Mouse (Mus musculus) C2C12 (cell line): Measurements from ENCODE around the gene BC005561. TPM values are rescaled to one million over a fixed set of nuclear protein-coding genes. Genes with fewer than 3 reads are reported as not detected.

Source experiments
- H3K27me3 ChIP-seq: one replicate; pipeline ENCODE4 v1.6.1; 2011; ENCODE audit not compliant: control insufficient read depth, insufficient read depth, insufficient read length
- H3K36me3 ChIP-seq: one replicate; pipeline ENCODE4 v1.6.1; 2011; ENCODE audit not compliant: control insufficient read depth, insufficient read depth
- H3K4me3 ChIP-seq: one replicate; pipeline ENCODE4 v1.5.1; 2011; ENCODE audit warnings: mild to moderate bottlenecking, control low read depth; ENCODE audit not compliant: poor library complexity, insufficient read depth, severe bottlenecking
- H3K79me2 ChIP-seq: one replicate; pipeline ENCODE4 v1.6.1; 2011; ENCODE audit not compliant: control insufficient read depth, insufficient read depth
- H3K79me3 ChIP-seq: one replicate; pipeline ENCODE4 v1.6.1; 2011; ENCODE audit warnings: low read depth, control low read depth
- H3ac ChIP-seq: one replicate; pipeline ENCODE3; 2011; ENCODE audit warnings: low read depth; ENCODE audit not compliant: control insufficient read depth, insufficient read length
- CEBPB ChIP-seq: IDR thresholded peaks from one replicate; pipeline ENCODE4 v1.6.1; 2011; ENCODE audit warnings: low read depth, mild to moderate bottlenecking, control low read depth, moderate library complexity
- CTCF ChIP-seq: IDR thresholded peaks from one replicate; pipeline ENCODE4 v1.5.1; 2011; ENCODE audit not compliant: control insufficient read depth, insufficient read depth, insufficient read length
- FOSL1 ChIP-seq: IDR thresholded peaks from one replicate; pipeline ENCODE4 v1.8.0; 2011; ENCODE audit warnings: mild to moderate bottlenecking, low read length; ENCODE audit not compliant: poor library complexity, insufficient read depth, severe bottlenecking
- MAX ChIP-seq: IDR thresholded peaks from one replicate; pipeline ENCODE4 v1.6.1; 2011; ENCODE audit warnings: mild to moderate bottlenecking, control low read depth
- MYOD1 ChIP-seq: IDR thresholded peaks from one replicate; pipeline ENCODE4 v1.6.1; 2011; ENCODE audit warnings: low read depth; ENCODE audit not compliant: control insufficient read depth, insufficient read length
- MYOG ChIP-seq: IDR thresholded peaks from one replicate; pipeline ENCODE4 v1.6.1; 2011; ENCODE audit not compliant: control insufficient read depth, insufficient read length; ENCODE audit errors: extremely low read depth
- USF1 ChIP-seq: IDR thresholded peaks from one replicate; pipeline ENCODE4 v1.6.1; 2011; ENCODE audit warnings: low read depth, mild to moderate bottlenecking, control low read depth, moderate library complexity
- polyA plus RNA-seq: library from polyadenylated mRNA; unstranded; fragments of >200 nt; fragmentation: generic; extraction: Trizol; gene quantifications from one replicate; pipeline ENCODE4 v1.2.1, GENCODE M21; 2012; ENCODE audit warnings: missing spikeins

The BC005561 gene
- polyA plus RNA-seq, 1 experiment = 0.60 TPM

- Histone ChIP-seq H3K36me3 (peaks cover 24% of the 10 kb centered on the region), H3K79me2 (peaks cover 45% of the 10 kb centered on the region), H3ac (no peak overlapping the region), H3K79me3 (peaks cover 29% of the 10 kb centered on the region), H3K4me3 (no peak overlapping the region), H3K27me3 (no peaks in the 10 kb centered on the region)
- no peak for TF ChIP-seq USF1
- TF ChIP-seq FOSL1 = no peak
- TF ChIP-seq MAX = no peak
- TF ChIP-seq MYOD1 = no peak
- no peak for TF ChIP-seq CEBPB
- no peak for TF ChIP-seq MYOG
- TF ChIP-seq CTCF = no peak
These were observed 42.9 kb upstream of the BC005561 start for GRCm38 (mm10) chr5:104465279-104465678.

- no peak for TF ChIP-seq FOSL1
- TF ChIP-seq CTCF = no peak
- TF ChIP-seq MAX = no peak
- TF ChIP-seq MYOD1 = no peak
- no peak for TF ChIP-seq CEBPB
- no peak for TF ChIP-seq USF1
- no peak for TF ChIP-seq MYOG
- H3K4me3 ChIP-seq = no peak overlapping the region
These were observed 42.4 kb upstream of the BC005561 start for GRCm38 (mm10) chr5:104465731-104466130.

GRCm38 (mm10) chr5:104466816-104467215 is 41.3 kb upstream of the BC005561 start:
- Histone ChIP-seq H3K79me3 (peaks cover 18% of the 10 kb centered on the region), H3ac (no peak overlapping the region), H3K36me3 (peaks cover 32% of the 10 kb centered on the region), H3K79me2 (peaks cover 29% of the 10 kb centered on the region), H3K4me3 (no peak overlapping the region), H3K27me3 (no peaks in the 10 kb centered on the region)
- no peak for TF ChIP-seq USF1
- TF ChIP-seq MYOG = no peak
- no peak for TF ChIP-seq FOSL1
- no peak for TF ChIP-seq MYOD1
- TF ChIP-seq MAX = no peak
- TF ChIP-seq CTCF = no peak
- no peak for TF ChIP-seq CEBPB

More at GRCm38 (mm10) chr5:104465731-104466130, 42.4 kb upstream of the BC005561 start:
- H3ac ChIP-seq = no peak overlapping the region
- H3K79me2 ChIP-seq = peaks cover 40% of the 10 kb centered on the region
- peaks cover 26% of the 10 kb centered on the region for H3K79me3 ChIP-seq
- no peaks in the 10 kb centered on the region for H3K27me3 ChIP-seq
- H3K36me3 ChIP-seq = peaks cover 26% of the 10 kb centered on the region

- H3K36me3 ChIP-seq = peaks cover 27% of the 10 kb centered on the region
- no peak overlapping the region for H3K4me3 ChIP-seq
- no peak for TF ChIP-seq USF1
- no peak for TF ChIP-seq MAX
- no peak for TF ChIP-seq FOSL1
- H3K27me3 ChIP-seq = no peaks in the 10 kb centered on the region
- peaks cover 4% of the 10 kb centered on the region for H3K79me3 ChIP-seq
- no peak overlapping the region for H3ac ChIP-seq
- H3K79me2 ChIP-seq = peaks cover 12% of the 10 kb centered on the region
These were observed 39.6 kb upstream of the BC005561 start for GRCm38 (mm10) chr5:104468586-104468985.

- no peaks in the 10 kb centered on the region for H3K79me2 ChIP-seq
- H3ac ChIP-seq = no peak overlapping the region
- no peaks in the 10 kb centered on the region for H3K27me3 ChIP-seq
- no peaks in the 10 kb centered on the region for H3K79me3 ChIP-seq
- no peak for TF ChIP-seq MAX
- H3K4me3 ChIP-seq = no peak overlapping the region
- H3K36me3 ChIP-seq = peaks cover 13% of the 10 kb centered on the region
These were observed 37.2 kb upstream of the BC005561 start for GRCm38 (mm10) chr5:104470981-104471391.

- no peaks in the 10 kb centered on the region for H3K79me3 ChIP-seq
- H3K79me2 ChIP-seq = no peaks in the 10 kb centered on the region
- H3K27me3 ChIP-seq = no peaks in the 10 kb centered on the region
- H3K4me3 ChIP-seq = no peak overlapping the region
- H3K36me3 ChIP-seq = peaks cover 12% of the 10 kb centered on the region
- H3ac ChIP-seq = no peak overlapping the region
- no peak for TF ChIP-seq USF1
- no peak for TF ChIP-seq MYOD1
- no peak for TF ChIP-seq CEBPB
- no peak for TF ChIP-seq MAX
- no peak for TF ChIP-seq MYOG
- TF ChIP-seq FOSL1 = no peak
These were observed 35.8 kb upstream of the BC005561 start for GRCm38 (mm10) chr5:104472371-104472770.

GRCm38 (mm10) chr5:104480367-104480766 is 27.8 kb upstream of the BC005561 start:
- Histone ChIP-seq H3K36me3 (peaks cover 42% of the 10 kb centered on the region), H3K79me3 (no peaks in the 10 kb centered on the region)
- TF ChIP-seq USF1 = no peak
- TF ChIP-seq MYOD1 = no peak
- TF ChIP-seq CTCF = no peak
- no peak for TF ChIP-seq FOSL1
- no peak for TF ChIP-seq MYOG
- no peak for TF ChIP-seq CEBPB
- TF ChIP-seq MAX = no peak

More at GRCm38 (mm10) chr5:104480367-104480766, 27.8 kb upstream of the BC005561 start:
- Histone ChIP-seq H3ac (no peak overlapping the region), H3K4me3 (no peak overlapping the region), H3K27me3 (no peaks in the 10 kb centered on the region), H3K79me2 (no peaks in the 10 kb centered on the region)
